Mouse (Mus musculus) cerebellum, adult (tissue): ENCODE results near the gene Pcnp.
"Not testable (repeated sequence)": the region's sequence is repeated elsewhere in the genome, so short reads cannot be mapped to it uniquely, and the experiment has no call there.

ENCODE experiments used
- ATAC-seq: cut with Nextera tagmentation; 2 replicates; pipeline ENCODE4 v1.9.2; 2017; ENCODE audit warnings: mild to moderate bottlenecking, moderate library complexity, mixed read lengths; ENCODE audit not compliant: insufficient number of reproducible peaks, low FRiP score, low TSS enrichment

The Pcnp gene

DNA sequence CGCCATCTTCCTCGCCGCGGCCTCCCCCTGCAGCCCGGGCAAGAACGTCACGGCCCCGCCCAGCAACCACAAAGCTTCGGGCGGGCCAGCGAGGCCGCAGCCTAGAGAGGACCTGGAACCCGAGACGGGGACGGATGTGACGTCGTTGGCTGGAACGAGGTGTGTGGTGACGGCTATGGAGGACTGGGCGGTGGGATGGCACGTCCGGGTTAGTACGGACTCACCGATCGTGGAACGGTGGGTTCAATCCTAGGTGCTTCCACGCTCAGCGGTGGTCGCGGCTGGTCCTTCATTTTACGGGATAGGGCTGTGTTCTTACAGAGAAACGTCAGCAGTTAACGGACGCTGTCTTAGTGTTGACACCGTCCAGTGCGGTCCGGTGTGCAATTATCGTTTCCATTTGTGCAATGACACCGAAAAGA is at the start of gene Pcnp:
Gene Pcnp (minus strand): TSS at position 79 of the 422 bp plus-strand sequence.
- peak; percentile 99 for ATAC-seq

DNA sequence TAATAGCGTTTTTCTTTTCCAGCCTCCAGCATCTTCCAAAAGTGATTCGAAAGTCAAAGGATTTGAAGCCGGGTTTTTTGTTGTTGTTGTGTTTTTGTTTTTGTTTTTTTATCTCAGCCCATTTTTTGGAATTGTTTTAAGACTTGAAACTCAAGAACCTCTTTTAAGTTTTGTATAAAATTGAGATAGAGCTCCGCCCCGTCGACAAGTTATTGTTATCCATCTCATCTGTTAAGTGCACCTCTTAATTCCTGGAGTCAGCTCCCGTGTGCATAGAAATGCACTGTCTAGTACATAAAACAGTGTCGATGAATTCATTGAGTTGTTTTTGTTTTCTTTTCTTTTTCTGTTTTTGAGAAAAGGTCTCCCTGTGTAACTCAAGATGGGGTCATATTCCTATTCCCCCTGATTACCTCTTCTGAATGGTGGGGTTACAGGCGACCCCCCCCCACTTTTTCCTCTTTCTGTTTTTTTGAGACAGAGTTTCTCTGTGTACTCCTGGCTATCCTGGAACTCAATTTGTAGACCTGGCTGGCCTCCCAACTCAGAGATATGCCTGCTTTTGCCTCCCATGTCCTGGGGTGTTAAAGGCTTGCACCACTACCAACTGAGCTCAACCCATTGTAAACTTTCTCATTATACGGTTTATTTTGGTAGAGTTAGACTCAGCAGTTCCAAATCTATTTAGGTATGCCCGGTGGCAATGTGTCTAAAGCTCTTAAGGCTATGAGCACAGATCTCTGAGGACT is 46.8 kb upstream of the Pcnp start:
- no peak for ATAC-seq

DNA sequence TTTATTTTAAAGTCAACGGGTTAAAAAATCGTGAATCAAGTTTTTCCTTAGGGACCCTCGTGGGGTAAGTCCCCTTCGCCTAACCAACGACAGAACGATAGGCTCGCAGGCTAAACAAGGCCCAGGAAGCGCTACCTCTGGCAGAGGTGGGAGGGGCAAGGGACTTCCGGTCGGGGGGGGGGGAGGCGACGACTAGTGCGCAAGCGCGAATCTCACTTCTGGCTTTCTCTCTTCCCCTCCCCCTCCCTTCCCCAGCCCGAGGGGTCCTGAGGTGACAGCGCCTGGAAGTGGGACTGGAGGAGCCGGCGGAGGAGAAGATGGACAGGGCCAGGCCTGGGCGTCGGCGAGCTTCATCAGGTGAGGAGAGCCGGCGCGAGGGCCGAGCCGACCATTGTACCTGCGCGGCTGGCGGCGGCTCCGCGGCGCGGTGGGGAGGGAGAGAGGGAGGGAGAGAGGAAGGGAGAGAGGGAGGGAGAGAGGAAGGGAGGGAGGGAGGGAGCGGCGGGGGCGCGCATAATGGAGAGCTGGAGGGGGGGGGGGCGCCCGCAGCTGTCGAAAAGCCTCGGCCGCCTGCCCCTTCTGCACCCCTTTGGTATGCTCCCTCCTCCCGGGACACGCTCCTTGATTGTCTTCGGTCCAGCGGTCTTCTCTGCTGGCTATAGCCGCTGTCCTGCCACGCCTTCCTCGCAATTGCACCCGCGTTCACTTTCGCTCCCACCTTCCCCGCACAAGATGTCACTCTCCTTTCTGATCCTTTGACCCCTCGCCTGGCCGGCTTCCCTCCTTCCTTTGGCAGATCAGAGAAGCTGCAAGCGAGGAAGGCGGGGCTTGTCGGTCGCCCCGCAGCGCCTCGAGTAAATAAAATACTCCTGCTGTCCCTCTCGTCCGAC is 45.9 kb upstream of the Pcnp start:
- peak; percentile 85 for ATAC-seq

DNA sequence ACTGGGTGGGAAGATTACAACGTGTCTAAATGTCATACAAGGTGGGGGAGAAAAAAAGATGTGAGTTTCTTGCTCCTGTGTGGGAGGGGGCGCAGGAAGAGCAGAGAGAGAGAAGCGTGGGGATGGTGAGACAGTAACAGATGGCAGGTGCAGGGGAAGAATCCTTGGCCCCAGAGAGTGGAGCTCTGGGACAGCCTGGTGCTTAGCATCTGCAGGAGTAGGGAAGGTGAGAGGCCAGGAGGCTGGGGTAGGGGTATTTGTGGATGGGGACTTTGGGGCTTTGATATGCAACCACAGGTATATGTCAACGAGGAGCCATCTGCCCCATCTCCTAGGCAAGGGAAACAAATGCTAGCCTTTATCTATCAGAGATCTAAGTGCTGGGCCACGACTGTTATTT is 45.0 kb upstream of the Pcnp start:
- ATAC-seq = peak; percentile 27; the same call in 1 of the 2 replicates

DNA sequence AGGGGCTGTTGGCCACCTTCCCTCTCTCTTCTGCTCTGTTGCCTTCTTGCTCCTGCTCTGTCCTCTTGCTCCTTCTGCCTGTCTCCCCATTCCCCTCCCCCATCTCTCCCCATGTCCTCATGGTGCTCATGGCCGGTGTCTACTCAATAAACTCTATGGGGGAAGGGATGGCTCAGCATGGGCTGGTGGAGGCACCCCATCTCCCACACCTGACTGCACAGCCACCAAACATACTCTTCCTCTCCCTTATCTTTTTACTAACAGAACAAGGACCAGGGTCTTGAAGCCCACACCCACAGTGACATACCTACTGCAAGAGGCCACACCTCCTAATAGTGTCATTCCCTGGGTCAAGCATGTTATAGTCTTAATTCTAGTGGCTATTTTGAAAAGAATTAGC is 44.6 kb upstream of the Pcnp start:
- no peak for ATAC-seq

DNA sequence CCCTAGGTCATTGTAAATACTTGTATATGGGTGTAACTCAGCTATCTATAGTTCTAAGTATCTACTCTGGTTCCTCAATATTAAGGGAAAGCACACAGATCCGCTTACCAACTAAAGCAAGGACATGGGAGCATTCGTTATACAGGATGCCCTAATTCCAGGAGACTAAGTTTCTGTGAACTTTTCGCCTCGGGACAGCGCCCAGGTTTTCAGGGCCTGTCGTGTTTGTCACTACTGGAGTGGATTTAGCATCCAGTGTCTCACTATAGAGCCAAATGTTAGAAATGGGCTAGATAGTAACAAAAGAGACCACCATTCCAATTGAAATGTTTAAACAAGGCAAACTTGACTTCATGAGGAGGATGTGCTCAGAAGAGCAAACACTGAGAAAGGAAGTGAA is 43.6 kb upstream of the Pcnp start:
- not testable (repeated sequence) for ATAC-seq

DNA sequence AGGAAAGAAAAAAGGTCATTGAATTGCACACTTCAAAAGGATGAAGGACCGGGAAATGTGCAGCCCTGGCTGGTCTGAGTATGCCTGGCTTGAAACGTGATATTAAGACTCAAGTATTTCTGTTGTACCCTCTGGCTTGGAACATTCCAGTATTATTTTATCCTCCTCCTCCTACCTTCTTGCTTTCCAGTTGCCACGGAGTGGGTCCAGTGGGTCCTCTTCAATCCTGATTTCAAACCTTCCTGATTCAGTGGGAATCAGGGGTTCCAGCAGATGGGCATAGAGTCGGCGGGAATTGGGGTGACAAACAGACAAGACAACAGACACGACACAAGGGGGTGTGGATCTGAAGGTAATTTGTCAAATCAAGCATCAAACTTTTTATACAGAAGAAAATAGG is 43.0 kb upstream of the Pcnp start:
- ATAC-seq = no peak

DNA sequence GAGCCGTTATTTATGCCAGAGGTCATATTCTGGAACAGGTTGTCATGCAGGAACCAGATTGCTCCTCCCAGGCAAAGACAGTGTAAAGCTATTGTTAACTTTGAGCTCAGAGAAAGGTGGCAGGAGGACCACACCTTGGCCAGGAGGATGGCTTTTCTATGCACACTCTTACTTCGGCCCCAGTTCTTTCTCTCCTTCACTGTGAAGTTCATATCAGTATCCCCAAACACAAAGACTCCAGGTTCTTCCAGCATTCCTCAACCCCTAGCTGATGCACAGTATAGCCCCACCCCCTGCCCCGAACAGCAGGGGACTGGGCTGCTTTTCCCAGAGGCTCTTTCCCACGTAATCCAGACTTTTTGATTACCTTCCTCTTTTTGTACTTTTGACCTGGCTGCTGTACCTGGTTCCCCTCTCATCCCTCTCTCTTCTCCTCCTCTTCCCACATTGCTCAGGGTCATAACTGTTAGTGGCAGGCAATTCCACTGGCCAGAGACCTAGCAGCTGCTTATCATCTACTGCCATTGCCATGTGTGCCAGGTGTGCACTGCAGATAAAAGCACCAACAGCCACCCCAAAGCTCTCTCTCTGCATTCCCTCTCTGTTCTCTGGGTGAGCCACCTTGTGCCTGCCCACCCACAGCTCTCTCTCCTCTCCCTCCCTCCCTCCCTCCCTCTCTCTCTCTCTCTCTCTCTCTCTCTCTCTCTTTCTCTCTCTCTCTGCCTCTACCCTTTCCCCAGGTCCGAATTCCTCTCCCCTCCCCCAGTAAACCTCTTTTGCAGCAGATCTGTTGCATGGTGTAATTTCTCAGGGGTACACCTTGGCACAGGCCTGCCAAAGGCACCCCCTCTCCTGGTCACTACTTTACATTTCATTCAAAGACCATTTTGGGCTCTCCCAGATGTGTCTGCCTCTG is 42.0 kb upstream of the Pcnp start:
- ATAC-seq = no peak

DNA sequence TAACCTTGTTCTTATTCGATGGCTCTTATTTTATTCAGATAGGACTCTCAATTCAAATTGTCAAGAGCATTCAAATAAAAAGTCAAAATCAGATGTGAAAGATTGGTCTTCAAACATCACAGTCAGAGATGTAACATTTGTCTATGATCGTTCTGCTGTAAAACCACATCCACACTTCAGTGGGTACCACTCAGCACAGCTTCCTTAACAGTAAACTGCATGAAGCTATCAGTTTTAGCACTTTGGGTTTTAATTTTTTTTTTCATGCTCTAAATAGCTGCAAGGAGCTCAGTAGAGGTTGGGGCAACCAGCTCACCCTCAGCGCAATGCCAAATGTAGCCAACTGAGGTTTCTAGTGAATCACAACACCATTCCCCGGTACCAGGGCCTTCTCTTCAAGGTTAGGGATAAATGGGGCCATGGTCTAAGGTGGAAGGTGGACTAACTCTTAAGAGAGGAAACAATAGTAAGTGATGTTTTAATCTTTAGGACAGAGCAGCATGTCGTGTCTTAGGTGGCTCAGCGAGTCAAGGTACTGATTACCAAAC is 39.1 kb upstream of the Pcnp start:
- ATAC-seq = no peak

DNA sequence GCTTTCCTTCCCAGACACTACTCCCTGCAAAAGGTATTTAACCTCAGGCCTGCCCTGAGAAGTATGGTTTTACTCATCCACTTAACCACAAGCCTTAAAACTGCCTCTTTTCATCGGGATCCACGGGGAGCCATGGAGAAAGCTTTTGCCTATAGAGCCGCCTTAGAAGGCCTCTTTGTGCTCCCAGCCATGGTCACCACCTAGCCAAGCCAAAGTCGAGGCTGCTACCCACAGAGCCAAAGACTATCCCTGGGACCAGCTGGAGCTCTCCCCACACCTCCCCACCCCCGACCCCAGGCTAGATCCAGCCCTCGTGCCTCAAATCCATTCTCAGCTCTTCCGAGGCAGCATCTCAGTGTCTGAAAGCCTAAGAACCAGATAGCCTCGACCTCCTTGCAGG is 36.6 kb upstream of the Pcnp start:
- ATAC-seq = no peak

DNA sequence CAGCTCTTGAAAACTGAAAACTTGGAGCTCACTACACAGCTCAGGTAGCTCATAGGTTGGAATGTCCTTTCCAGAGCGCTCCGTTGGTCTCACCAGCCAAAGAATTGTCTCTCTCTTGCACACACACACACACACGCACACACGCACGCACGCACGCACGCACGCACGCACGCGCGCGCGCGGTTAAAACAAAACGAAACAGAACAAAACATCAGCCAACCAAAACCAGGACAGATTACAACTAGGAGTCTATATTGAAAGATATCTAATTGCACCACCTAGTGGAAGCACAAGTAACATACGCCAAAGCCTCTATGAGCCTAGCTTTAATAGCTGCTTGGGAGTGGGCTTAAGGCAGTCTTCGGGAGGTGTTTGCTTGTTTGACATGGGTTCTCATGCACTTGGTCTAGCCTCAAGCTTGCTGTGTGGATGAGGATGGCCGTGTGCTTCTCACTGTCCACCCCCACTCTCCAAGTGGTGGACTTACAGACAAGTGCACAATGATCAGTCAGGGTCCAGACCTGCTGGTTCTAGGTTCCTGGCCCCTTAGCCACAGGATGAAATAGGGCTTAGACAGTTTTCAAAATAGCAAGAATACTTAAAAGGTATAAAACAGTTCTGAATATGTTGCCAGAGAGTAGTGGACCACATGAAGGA is 34.9 kb upstream of the Pcnp start:
- ATAC-seq = peak; percentile 93

DNA sequence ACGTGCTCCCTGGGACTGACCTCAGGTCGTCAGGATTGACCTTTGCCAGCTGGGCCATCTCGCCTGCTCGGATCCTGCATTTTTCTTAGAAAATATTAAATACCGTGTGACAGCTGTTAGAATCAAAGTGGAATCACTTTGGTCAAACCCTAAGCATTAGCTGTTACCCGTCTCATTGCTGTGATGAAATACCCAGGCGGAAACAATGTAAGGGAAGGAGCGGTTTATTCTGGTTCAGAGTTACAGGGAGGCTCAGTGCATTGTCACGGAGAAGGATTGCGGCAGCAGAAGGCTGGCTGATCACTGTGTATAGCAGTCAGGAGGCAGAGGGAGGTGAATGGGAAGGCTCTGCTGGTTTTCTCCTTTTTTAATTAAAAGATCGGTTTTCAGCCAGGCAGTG is 33.4 kb upstream of the Pcnp start:
- ATAC-seq = no peak

DNA sequence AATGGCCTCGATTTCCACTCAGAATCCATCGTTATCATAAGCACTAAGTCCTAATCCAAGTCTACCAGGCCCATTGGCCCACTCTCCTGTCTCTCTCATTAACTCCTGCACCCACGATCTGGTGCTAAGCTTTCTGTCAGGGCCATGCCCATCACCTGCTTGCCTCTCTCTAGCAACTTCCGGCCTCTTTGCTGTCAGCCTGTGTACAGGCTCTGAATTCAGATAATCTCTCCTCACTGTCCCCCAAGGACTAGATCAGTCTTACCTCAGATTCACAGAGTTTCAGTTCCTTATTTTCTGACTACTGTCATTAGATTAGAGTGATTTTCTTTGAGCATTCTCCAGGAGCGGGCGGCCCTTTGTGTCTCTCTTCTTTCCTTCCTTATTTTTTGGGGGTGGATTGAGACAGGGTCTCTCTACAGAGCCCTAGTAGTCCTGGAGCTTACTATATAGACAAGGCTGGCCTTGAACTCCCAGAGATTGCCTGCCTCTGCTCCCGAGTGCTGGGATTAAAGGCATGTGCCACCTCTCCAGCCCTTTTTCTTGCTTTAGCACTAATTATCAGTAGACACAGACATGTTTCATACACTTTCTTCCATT is 32.6 kb upstream of the Pcnp start:
- no peak for ATAC-seq

DNA sequence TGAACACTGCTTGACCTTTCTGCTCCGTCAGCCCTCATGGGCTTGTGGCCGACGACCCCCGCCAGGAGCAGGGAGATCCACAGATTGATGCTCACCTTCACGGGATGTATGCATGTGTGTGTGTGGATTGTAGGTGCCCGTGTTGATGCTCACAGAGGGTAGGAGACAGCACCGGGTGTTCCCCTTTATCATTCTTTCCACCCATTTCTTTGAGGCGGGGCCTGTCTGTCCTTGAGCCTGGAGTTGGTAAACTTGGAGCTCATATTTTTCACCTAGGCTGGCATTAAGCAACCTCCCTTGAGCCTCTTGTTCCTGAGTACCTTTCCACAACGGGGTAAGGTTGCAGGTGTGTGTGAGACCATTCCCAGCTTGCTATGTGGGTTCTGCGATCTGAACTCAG is 28.6 kb upstream of the Pcnp start:
- ATAC-seq = no peak

DNA sequence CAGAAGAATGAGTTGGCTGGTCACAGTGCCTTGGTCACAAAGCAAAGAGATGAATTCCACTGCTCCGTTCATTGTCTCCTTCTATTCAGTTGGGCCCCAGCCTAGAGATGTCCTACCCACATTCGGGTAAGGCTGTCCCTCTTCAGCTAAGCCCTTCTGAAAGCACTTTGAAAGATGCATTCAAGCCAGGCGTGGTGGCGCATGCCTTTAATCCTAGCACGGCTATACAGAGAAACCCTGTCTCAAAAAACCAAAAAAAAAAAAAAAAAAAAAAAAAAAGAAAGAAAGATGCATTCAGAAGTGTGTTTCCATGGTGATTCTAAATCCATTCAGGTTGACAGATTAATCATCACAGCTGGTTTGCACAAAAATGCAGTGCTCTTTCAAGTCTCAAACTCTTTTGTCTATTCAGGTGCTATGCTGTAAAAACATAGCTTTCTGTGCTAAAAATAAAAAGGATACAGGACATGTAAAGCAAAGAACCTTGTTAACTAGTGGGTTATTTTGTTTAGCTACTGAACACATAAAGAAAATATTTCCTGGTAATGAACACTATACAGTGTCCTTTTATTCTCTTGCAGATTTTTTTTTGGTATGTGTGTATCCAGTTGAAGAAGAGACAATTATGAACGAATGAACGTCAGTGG is 27.5 kb upstream of the Pcnp start:
- ATAC-seq = no peak

DNA sequence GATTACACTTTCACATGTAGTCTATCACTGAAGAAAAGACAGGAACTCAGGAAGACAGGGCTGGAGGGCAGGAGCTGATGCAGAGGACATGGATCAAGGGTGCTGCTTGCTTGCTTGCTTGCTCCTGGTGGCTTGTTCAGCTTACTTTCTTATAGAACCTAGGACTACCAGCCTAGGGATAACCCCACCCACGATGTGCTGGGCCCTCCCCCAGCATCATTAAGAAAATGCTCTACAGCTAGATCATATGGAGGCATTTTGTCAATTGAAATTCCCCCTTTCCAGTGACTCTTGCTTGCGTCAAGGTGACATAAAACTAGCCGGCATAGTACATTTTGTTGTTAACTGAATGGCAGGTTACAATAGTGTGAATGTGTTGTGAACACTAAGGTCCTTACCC is 26.4 kb upstream of the Pcnp start:
- ATAC-seq = no peak

DNA sequence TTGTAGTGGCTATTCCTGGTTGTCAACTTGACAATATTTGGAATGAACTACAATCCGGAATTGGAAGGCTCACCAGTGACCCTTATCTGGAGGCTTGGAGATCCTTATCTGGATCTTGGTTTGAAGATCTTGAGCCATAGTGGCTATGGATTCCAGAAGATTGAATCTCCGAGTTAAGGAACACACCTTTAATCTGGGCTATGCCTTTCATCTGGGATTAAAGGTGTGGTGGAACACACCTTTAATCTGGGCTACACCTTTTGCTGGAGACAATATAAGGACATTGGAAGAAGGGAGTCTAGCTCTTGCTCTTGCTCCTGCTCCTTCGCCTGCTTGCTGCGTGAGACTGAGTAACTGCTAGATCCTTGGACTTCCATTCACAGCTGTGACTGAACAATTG is 18.5 kb upstream of the Pcnp start, which contains the start of gene Senp7:
Gene Senp7 (plus strand): TSS at position 301 of the 400 bp plus-strand sequence.
- ATAC-seq = not testable (repeated sequence)

DNA sequence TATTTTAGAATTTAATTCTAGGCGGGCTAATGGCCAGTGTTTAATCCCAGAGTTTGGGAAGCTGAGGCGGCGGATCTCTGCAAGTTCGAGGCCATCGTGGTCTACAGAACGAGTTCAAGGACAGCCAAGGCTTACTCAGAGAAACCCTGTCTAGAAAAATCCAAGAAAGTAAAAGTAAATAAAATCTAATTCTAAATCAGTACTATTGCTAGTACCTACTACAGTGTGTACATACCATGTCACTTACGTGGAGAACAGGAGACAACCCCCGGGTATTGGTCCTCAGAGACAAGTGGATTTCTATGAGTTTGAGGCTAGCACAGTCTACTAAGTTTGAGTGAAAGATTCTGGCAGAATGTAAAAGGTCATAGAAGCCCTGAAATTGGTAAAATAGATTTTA is 8.6 kb upstream of the Pcnp start:
- peak; percentile 18; the same call in 1 of the 2 replicates for ATAC-seq
